Mouse (Mus musculus) hindbrain, embryonic 16.5 days (tissue): ENCODE results near the gene Ccdc162. TPM values are rescaled to one million over a fixed set of nuclear protein-coding genes. Genes with fewer than 3 reads are reported as not detected.
A peak's percentile ranks its signal among the peaks of the same experiment; 100 is the strongest.

ENCODE experiments used
- ATAC-seq: fragments of 200-750 bp; cut with Nextera tagmentation; 2 replicates; pipeline ENCODE4 v1.8.0; 2017; ENCODE audit warnings: moderate TSS enrichment, moderate library complexity
- H3K27ac ChIP-seq: fragments of 300-500 bp; sonication (generic); 2 replicates; pipeline ENCODE4 v1.5.1; 2014; ENCODE audit warnings: low read depth, mild to moderate bottlenecking, control low read depth, low read length, moderate library complexity
- H3K27me3 ChIP-seq: fragments of 300-500 bp; sonication (generic); replicated peaks from 2 replicates; pipeline ENCODE4 v1.6.1; 2014; ENCODE audit warnings: low read length; ENCODE audit not compliant: control insufficient read depth, insufficient read depth
- H3K36me3 ChIP-seq: fragments of 300-500 bp; sonication (generic); 2 replicates; pipeline ENCODE4 v1.6.1; 2014; ENCODE audit warnings: mild to moderate bottlenecking, low read length, moderate library complexity, mixed read lengths; ENCODE audit not compliant: control insufficient read depth, insufficient read depth
- H3K4me1 ChIP-seq: fragments of 300-500 bp; sonication (generic); 2 replicates; pipeline ENCODE4 v1.6.1; 2014; ENCODE audit warnings: low read depth, low read length; ENCODE audit not compliant: control insufficient read depth, insufficient read depth
- H3K4me2 ChIP-seq: fragments of 300-500 bp; sonication (generic); 2 replicates; pipeline ENCODE4 v1.6.1; 2014; ENCODE audit warnings: mild to moderate bottlenecking, low read length, control low read depth, moderate library complexity
- H3K4me3 ChIP-seq: fragments of 300-500 bp; sonication (generic); 2 replicates; pipeline ENCODE4 v1.5.1; 2014; ENCODE audit warnings: mild to moderate bottlenecking, low read length, control low read depth, moderate library complexity
- H3K9ac ChIP-seq: fragments of 300-500 bp; sonication (generic); 2 replicates; pipeline ENCODE4 v1.6.1; 2014; ENCODE audit warnings: low read depth, mild to moderate bottlenecking, control low read depth, low read length, moderate library complexity
- H3K9me3 ChIP-seq: fragments of 300-500 bp; sonication (generic); 2 replicates; pipeline ENCODE4 v1.6.1; 2014; ENCODE audit warnings: mild to moderate bottlenecking, low read length, moderate library complexity; ENCODE audit not compliant: control insufficient read depth
- WGBS: fragments of 180-500 bp; shearing (Covaris S2); extraction: QIAGEN DNeasy Blood & Tissue Kit; methylation state at CpG from one replicate; pipeline ENCODE4 v1.1.7; 2014; 5-methylcytosine and 5-hydroxymethylcytosine counted together
- polyA plus RNA-seq: library from polyadenylated mRNA; unstranded; fragments of >200 nt; fragmentation: Nextera tagmentation; extraction: Ambion mirVana; gene quantifications from 2 replicates; pipeline ENCODE4 v1.2.1, GENCODE M21; 2015

Gene Ccdc162
- polyA plus RNA-seq, 1 experiment from 2014 or later = 1.4 TPM

- no peak for ATAC-seq
- 90% methylated on average over 10 of the region's 10 CpGs for WGBS
- H3K36me3 ChIP-seq = no peaks in the 10 kb centered on the region
These were observed 154.6 kb downstream of the Ccdc162 start for GRCm38 (mm10) chr10:41561701-41562395.

GRCm38 (mm10) chr10:41558401-41558800 is 158.0 kb downstream of the Ccdc162 start:
- Histone ChIP-seq H3K27ac (no peak overlapping the region), H3K36me3 (no peaks in the 10 kb centered on the region), H3K4me3 (no peak overlapping the region), H3K4me2 (no peak overlapping the region), H3K27me3 (no peaks in the 10 kb centered on the region), H3K4me1 (no peaks in the 10 kb centered on the region), H3K9me3 (peaks cover 14% of the 10 kb centered on the region; the same call in 1 of the 2 replicates), H3K9ac (no peak overlapping the region)
- 100% methylated on average over 1 of the region's 1 CpGs for WGBS
- no peak for ATAC-seq

More at GRCm38 (mm10) chr10:41561701-41562395, 154.6 kb downstream of the Ccdc162 start:
- Histone ChIP-seq H3K9ac (no peak overlapping the region), H3K27ac (no peak overlapping the region), H3K4me2 (no peak overlapping the region), H3K4me1 (no peaks in the 10 kb centered on the region), H3K4me3 (no peak overlapping the region), H3K27me3 (no peaks in the 10 kb centered on the region), H3K9me3 (peaks cover 14% of the 10 kb centered on the region; the same call in 1 of the 2 replicates)

- Histone ChIP-seq H3K9ac (no peak overlapping the region), H3K4me3 (no peak overlapping the region), H3K4me1 (peaks cover 5% of the 10 kb centered on the region), H3K27ac (no peak overlapping the region), H3K9me3 (peaks cover 7% of the 10 kb centered on the region; the same call in 1 of the 2 replicates), H3K4me2 (no peak overlapping the region), H3K27me3 (no peaks in the 10 kb centered on the region), H3K36me3 (no peaks in the 10 kb centered on the region)
- WGBS = 85% methylated on average over 3 of the region's 3 CpGs
- no peak for ATAC-seq
These were observed 161.4 kb downstream of the Ccdc162 start for GRCm38 (mm10) chr10:41555081-41555480.

- 81% methylated on average over 4 of the region's 4 CpGs for WGBS
These were observed 162.7 kb downstream of the Ccdc162 start for GRCm38 (mm10) chr10:41553711-41554110.

GRCm38 (mm10) chr10:41552847-41553589 is 163.4 kb downstream of the Ccdc162 start:
- Histone ChIP-seq H3K4me2 (no peak overlapping the region), H3K4me1 (peaks cover 5% of the 10 kb centered on the region), H3K36me3 (no peaks in the 10 kb centered on the region), H3K9me3 (peaks cover 7% of the 10 kb centered on the region; the same call in 1 of the 2 replicates), H3K9ac (no peak overlapping the region), H3K4me3 (no peak overlapping the region), H3K27ac (no peak overlapping the region), H3K27me3 (no peaks in the 10 kb centered on the region)
- WGBS = 44% methylated on average over 14 of the region's 14 CpGs
- peak; percentile 69; the same call in 1 of the 2 replicates for ATAC-seq

More at GRCm38 (mm10) chr10:41553711-41554110, 162.7 kb downstream of the Ccdc162 start:
- H3K9me3 ChIP-seq = peaks cover 7% of the 10 kb centered on the region; the same call in 1 of the 2 replicates
- H3K4me2 ChIP-seq = no peak overlapping the region
- no peak for ATAC-seq
- no peaks in the 10 kb centered on the region for H3K27me3 ChIP-seq
- no peak overlapping the region for H3K4me3 ChIP-seq
- no peak overlapping the region for H3K27ac ChIP-seq
- peaks cover 5% of the 10 kb centered on the region for H3K4me1 ChIP-seq
- H3K9ac ChIP-seq = no peak overlapping the region
- no peaks in the 10 kb centered on the region for H3K36me3 ChIP-seq

- Histone ChIP-seq H3K4me3 (no peak overlapping the region), H3K27me3 (no peaks in the 10 kb centered on the region), H3K9me3 (peaks cover 7% of the 10 kb centered on the region; the same call in 1 of the 2 replicates), H3K9ac (no peak overlapping the region), H3K27ac (no peak overlapping the region), H3K36me3 (no peaks in the 10 kb centered on the region), H3K4me2 (no peak overlapping the region), H3K4me1 (peaks cover 5% of the 10 kb centered on the region)
- no peak for ATAC-seq
- 46% methylated on average over 3 of the region's 3 CpGs for WGBS
These were observed 164.1 kb downstream of the Ccdc162 start for GRCm38 (mm10) chr10:41552319-41552718.

GRCm38 (mm10) chr10:41550711-41551110 is 165.7 kb downstream of the Ccdc162 start:
- Histone ChIP-seq H3K27me3 (no peaks in the 10 kb centered on the region), H3K27ac (no peak overlapping the region), H3K9ac (no peak overlapping the region), H3K9me3 (peaks cover 7% of the 10 kb centered on the region; the same call in 1 of the 2 replicates), H3K4me3 (no peak overlapping the region), H3K36me3 (no peaks in the 10 kb centered on the region), H3K4me2 (no peak overlapping the region), H3K4me1 (peaks cover 5% of the 10 kb centered on the region)
- WGBS = 77% methylated on average over 7 of the region's 7 CpGs
- no peak for ATAC-seq

GRCm38 (mm10) chr10:41546396-41547165 is 169.9 kb downstream of the Ccdc162 start:
- 60% methylated on average over 13 of the region's 13 CpGs for WGBS
- no peaks in the 10 kb centered on the region for H3K36me3 ChIP-seq
- ATAC-seq = no peak

More at GRCm38 (mm10) chr10:41546396-41547165, 169.9 kb downstream of the Ccdc162 start:
- no peaks in the 10 kb centered on the region for H3K4me1 ChIP-seq
- H3K4me2 ChIP-seq = no peak overlapping the region
- no peak overlapping the region for H3K27ac ChIP-seq
- H3K9ac ChIP-seq = no peak overlapping the region
- no peak overlapping the region for H3K4me3 ChIP-seq
- peaks cover 7% of the 10 kb centered on the region; the same call in 1 of the 2 replicates for H3K9me3 ChIP-seq
- no peaks in the 10 kb centered on the region for H3K27me3 ChIP-seq
